Mouse (Mus musculus): Measurements from ENCODE around the gene Tmem51.
A peak's percentile ranks its signal among the peaks of the same experiment; 100 is the strongest.

Gene Tmem51

GRCm38 (mm10) chr4:142084131-142084899 is at the start of gene Tmem51:
Tmem51 (minus strand) TSS chr4:142084304.
- DNase-seq (ENCODE audit: extremely low spot score, low read depth, low spot score): no peak

- DNase-seq (ENCODE audit: extremely low spot score, low read depth, low spot score): no peak
These were observed 46.1 kb upstream of the Tmem51 start for GRCm38 (mm10) chr4:142130162-142130561.

DNA sequence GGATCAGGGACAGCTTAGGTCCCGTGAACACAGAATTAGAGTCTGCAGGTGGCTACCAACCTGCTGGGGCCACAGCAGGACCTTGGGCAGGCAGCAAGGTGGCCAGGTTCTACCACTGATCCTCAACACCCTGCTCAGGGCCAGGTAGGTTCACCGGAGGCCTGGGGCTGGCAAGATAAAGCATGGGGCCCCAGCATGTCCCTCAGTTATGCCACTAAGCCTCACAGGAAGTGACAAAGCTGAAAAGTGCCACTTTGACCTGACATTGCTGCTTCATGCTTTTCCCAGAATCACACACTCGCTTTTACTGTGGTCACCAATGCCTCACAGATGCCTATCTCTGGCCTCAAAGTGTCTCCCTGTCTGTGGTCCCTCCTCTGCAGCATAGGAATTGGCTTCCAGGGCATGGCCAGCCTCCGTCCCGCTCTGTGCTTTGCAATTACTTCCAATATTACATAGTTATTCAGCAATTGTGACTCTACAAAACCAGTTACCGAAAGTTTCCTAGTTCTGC is 43.2 kb upstream of the Tmem51 start:
- no peak for DNase-seq (ENCODE audit: extremely low spot score, low read depth, low spot score)

DNA sequence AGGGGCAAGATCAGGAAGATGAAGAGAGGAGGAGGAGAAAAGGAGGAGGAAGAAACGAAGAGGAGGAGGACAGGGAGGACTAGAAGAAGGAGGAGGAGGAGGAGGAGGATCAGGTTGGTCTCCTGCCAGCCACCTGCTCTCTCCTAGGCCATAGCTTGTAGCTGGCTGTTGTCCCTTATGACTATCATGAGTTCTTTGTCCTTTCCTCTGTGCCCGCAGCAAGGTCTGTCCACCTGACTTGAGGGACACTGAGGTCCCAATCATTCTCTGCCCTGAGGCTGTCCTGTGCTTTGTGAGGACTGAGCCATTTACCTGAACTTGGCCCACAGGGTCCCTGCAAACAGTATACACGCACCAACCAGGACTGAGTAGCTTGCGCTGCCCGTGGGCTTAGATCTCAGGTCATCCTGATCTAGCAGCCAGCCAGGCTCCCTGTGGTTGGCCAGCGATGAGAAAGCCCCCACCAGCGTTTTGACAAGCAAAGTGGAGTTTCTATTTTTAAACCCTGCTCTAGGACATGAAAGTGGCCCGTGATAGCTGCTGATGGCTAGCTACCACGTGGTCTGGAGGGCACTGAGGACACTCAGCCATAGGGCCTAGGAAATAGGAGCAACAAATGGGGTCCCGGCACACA is 42.7 kb upstream of the Tmem51 start:
- no peak for DNase-seq (ENCODE audit: extremely low spot score, low read depth, low spot score)

GRCm38 (mm10) chr4:142121164-142121563 is 37.1 kb upstream of the Tmem51 start:
- no peak for DNase-seq (ENCODE audit: extremely low spot score, low read depth, low spot score)

DNA sequence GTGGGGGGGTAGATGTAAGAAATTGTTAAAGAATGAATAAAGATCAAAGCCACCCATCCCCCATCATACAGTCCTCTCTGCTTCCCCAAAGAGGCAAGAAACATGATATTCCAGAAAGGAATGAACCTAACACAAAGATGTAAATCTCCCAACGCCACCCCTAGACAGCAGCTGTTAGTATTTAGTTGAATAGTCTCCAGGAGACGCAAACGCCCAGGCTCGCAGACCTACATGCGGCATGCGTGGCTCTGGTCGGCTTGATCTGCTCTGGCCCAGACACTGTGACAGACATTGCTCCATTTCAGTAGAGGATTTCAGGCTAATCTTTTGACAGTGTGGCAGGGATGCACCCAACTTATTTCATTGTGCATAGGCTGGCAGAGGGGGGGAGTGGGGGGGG is 34.4 kb upstream of the Tmem51 start:
- DNase-seq (ENCODE audit: extremely low spot score, low read depth, low spot score): no peak

DNA sequence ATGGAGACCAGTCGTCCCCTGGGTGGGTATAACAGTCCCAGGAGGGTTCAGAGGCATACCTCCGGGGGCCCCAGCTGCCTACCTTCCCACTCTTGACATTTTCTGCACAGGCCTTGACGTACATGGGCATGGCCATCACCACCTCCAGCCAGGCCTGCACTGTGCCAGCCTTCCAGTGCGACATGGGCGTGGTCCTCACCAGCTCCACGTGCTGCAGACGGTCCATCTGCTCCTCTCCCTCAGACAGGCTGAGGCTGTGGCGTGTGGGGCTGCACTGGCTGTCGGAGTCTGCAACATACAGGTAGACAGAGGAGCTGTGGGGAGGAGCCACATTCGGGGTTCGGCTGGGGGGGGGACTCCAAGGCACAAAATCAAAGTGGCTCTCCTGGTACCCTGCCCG is 33.9 kb upstream of the Tmem51 start:
- no peak for DNase-seq (ENCODE audit: extremely low spot score, low read depth, low spot score)

- DNase-seq (ENCODE audit: extremely low spot score, low read depth, low spot score): no peak
These were observed 29.2 kb upstream of the Tmem51 start for GRCm38 (mm10) chr4:142113306-142113705.

GRCm38 (mm10) chr4:142103081-142103671 is 19.1 kb upstream of the Tmem51 start:
- DNase-seq (ENCODE audit: extremely low spot score, low read depth, low spot score): no peak

DNA sequence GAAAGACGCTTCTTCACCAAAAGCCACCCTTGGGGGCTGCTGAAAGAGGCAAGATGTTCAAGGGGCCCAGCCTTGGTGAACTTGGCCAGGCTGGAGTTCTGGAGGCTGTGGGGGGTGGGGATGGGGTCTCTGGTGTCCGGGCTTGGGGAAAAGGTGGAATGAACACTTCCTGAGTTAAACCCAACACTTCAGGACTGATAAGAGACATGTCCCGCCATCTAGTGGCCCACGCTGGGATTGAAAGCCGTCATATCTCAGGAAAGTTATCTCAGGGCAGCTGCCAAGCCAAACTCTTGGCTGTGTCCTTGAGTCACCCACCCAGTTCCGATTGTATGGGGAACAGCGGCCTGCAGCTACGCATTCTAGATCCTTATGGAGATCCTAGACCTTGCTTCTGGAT is 14.2 kb upstream of the Tmem51 start:
- peak; percentile 52 for DNase-seq (ENCODE audit: extremely low spot score, low read depth, low spot score)

DNA sequence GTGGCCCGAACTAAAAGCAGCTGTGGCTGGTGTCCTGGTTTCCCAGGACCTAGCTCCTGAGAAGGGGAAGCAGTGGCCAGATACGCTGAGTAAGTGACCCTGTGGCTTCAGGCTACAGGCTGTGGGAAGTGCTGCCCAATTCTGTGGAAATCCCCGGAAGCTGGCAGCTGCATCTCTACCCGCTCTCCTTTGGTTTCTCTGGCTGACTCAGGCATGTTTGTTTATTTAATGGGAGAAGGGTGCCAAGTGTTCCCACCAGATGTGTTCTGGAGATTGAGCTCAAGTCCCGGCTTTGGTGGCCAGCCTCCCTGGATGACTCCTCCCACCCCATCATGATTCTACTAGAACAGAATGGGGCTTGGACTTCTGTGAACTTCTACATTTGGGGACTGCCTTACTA is 13.8 kb upstream of the Tmem51 start:
- no peak for DNase-seq (ENCODE audit: extremely low spot score, low read depth, low spot score)

DNA sequence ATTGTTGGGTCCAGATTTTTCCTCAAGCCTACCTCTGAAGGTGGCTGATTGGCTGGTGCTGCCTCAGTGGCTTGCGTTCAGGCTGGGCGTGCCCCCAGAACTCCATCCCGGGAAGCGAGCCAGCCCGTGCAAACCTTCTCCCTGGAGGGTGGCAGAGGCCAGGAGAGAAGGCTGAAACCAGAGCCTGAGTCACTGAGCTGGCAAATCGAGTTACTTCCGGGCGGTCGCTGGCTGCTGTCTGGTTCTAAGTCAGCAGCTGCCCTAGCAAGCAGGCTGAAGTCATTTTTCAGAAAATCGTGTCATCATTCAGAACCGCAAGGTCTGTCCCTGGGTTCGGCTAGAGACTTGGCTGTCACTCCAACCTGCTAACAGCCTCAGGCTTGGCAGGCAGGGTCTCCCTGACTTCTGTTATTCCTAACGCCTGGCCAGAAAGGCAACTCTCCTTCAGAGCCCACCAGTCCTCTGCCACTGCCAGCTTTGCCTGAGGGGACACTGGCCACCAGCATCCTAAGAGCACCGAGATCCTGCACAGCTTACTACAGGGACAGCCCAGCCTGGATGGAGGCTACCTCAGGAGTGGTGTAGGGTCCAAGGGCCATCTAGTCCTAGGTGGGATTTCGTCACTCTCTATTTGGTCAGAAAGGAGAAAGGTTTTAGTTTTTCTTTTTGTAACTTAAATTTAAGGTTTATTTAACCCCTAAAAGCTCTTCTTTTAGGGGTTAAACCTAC is 11.6 kb upstream of the Tmem51 start:
- no peak for DNase-seq (ENCODE audit: extremely low spot score, low read depth, low spot score)

GRCm38 (mm10) chr4:142094386-142094785 is 10.3 kb upstream of the Tmem51 start:
- DNase-seq (ENCODE audit: extremely low spot score, low read depth, low spot score): no peak

DNA sequence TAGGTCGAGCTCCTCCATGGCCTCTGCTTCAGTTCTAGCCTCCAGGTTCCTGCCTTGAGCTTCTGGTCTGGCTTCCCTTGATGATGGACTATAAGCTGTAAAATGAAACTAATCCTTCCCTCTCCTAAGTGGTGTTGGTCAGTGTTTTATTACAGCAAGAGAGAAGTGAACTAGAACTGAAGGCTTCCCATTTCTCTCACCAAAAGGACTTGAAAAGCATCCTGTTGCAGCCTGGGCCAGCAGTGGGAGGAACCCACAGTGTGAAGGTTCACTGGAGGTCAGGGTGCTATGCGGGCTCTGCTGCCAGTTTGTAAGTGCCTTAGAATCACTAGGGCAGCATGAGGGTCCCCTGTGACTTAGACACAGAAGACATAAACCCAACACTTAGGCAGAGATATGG is 7.0 kb upstream of the Tmem51 start:
- DNase-seq (ENCODE audit: extremely low spot score, low read depth, low spot score): no peak

- DNase-seq (ENCODE audit: extremely low spot score, low read depth, low spot score): no peak
These were observed 5.9 kb upstream of the Tmem51 start for GRCm38 (mm10) chr4:142089966-142090365.

DNA sequence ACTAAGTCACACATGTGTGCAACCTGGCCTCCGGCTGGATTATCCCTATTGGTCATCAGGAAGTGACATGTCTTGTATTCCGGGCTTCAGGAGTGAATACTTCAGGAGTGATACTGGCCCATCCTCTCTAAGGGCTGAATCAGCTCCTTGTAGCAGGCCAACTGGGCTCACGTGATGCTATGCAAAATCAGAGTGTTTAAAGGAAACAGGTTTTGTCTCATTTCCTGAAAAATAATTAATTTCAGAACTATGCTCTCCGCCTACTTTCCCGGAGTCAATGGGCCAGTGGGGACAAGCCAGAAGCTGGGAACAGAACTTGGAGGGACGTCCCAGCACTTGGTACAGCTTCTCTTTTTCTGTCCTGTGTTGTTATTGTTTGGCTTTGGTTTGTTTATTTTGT is 4.7 kb upstream of the Tmem51 start:
- no peak for DNase-seq (ENCODE audit: extremely low spot score, low read depth, low spot score)

- no peak for DNase-seq (ENCODE audit: extremely low spot score, low read depth, low spot score)
These were observed 4.3 kb upstream of the Tmem51 start for GRCm38 (mm10) chr4:142088409-142088808.

GRCm38 (mm10) chr4:142084936-142085563 is 946 bp upstream of the Tmem51 start:
- DNase-seq (ENCODE audit: extremely low spot score, low read depth, low spot score): no peak

GRCm38 (mm10) chr4:142083762-142084130 is 358 bp downstream of the Tmem51 start:
- DNase-seq (ENCODE audit: extremely low spot score, low read depth, low spot score): no peak

DNA sequence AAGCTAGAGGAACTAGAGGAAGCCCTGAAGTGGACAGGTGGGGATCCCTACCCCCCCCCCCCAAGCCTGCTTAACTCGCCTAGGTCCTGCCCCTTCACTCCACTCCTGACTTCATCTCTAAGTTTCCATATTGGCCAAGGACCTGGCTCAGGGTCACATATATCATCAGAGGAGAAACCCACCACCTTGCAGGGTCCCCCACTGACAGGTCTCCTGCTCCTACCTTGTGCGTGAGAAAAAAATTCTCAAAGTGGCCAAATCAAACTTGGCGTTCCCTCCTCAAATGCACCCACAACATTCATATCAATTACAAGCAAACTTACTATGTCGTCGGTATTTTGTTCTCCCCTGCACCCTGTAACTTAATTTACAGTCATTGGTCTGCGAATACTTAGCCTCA is 911 bp downstream of the Tmem51 start:
- no peak for DNase-seq (ENCODE audit: extremely low spot score, low read depth, low spot score)

- no peak for DNase-seq (ENCODE audit: extremely low spot score, low read depth, low spot score)
These were observed 1.4 kb downstream of the Tmem51 start for GRCm38 (mm10) chr4:142082703-142083102.

All from hindlimb bud, embryonic 11.5 days (tissue).